Mouse (Mus musculus) megakaryocyte, adult 5-6 weeks (primary cell): ENCODE measurements around the gene Prg2. TPM values are rescaled to one million over a fixed set of nuclear protein-coding genes. Genes with fewer than 3 reads are reported as not detected.

Experiments used
- ATAC-seq: 2 replicates; pipeline ENCODE4 v1.8.0; 2016; ENCODE audit warnings: mild to moderate bottlenecking, inconsistent platforms; ENCODE audit not compliant: poor library complexity, severe bottlenecking
- total RNA-seq, 2 experiments: library from RNA; stranded (forward) in 1 of 2; stranded (reverse) in 1 of 2; fragments of 153-499, 151-499 nt in 1 of 2; fragments of 221-1000, 200-1000 nt in 1 of 2; gene quantifications; 2 replicates each; pipeline versions ENCODE4 v1.2.3 to v1.2.4; 2015 to 2017

Prg2 gene
- total RNA-seq (2015) (48.6 and 96.7 TPM in 2 replicates), total RNA-seq (2017) (238 and 301 TPM in 2 replicates)

DNA sequence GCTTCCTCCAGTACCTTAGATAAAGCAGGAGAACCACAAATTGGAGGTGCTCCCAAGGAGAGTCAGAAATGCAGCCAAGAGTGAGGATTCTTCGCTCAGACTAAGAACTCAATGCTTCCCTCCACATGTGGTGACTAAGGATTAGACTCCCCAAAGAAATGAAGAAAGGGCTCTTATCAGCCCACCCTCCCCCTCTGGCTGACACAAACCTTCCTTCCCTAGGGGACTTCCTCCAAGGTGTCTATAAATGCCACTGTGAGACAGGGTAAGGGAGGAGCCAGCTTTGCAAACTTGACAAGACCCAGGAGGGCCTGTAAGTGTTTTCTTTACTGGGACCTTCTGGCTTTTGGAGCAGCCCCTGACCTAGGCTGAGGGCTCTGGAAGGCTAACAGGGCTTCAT is at the start of gene Prg2:
Gene Prg2 (plus strand): TSS at position 274 of the 400 bp plus-strand sequence.
- peak; percentile 52 for ATAC-seq

DNA sequence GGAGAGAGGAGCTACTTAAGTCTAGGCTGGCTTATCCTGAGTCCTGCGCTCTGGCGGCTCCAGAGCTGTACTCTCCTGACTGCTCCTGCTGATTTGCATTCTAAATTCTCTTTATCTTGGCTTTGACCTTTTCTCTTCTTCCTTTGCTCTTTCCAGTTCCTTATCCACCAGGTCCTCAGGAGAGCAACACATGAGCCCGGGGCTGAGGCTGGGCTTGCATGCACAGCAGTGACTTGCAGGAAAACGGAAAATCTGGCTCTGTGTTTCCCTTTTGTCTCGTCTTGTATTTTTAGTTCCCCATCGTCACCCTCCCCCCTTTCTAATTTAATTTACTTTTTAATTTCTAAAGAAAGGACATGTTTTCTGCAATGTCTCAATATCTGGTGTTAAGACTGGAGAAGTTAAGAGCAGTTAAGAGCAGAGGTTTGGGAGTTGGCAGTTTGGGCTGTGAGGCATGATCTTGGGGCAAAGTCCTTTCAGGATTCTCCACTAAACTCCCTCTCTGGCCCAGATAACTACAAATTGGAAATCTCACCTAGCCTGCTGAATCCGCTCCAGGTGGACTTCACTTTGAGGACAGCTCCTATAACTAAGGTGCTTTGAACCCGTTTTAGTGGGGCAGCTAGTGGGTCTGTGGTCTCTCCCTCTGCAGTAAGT is 46.1 kb upstream of the Prg2 start:
- no peak for ATAC-seq

DNA sequence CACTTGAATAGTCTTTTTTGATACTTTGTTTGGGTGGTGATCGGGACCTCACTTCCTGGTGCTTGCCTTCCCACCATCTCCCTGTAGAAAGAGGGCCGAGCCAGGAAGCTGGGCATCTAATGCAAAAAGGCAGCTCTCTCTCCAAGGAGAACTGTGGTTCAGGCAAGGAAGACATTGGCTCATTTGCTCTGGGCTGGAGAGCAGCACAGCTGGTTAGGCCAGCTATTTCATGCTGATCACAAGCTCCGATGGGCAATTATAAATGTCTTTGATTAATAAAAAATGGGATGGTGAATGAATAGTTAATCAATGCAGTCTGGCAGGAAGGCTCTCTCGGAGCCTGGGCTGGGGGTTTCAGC is 45.6 kb upstream of the Prg2 start:
- ATAC-seq, result no peak

DNA sequence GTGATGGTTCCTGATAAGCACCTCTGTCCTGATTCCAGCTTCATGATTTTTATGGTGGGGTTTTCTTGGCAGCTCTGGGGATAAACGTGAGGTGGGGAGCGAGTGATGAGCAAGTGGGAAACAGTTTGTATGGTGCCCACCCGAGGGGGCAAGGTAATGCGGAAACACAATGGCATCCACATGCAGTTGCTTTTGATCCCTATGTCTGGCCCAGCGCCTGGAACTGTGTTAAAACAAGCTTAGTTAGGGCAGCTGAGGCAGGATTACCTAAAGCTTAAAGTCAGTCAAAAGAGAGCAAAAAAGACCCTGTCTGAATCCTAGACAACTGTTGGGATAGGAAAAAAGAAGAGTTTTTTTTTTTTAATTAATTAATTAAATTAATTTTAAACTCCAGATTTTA is 45.2 kb upstream of the Prg2 start:
- ATAC-seq, result no peak

DNA sequence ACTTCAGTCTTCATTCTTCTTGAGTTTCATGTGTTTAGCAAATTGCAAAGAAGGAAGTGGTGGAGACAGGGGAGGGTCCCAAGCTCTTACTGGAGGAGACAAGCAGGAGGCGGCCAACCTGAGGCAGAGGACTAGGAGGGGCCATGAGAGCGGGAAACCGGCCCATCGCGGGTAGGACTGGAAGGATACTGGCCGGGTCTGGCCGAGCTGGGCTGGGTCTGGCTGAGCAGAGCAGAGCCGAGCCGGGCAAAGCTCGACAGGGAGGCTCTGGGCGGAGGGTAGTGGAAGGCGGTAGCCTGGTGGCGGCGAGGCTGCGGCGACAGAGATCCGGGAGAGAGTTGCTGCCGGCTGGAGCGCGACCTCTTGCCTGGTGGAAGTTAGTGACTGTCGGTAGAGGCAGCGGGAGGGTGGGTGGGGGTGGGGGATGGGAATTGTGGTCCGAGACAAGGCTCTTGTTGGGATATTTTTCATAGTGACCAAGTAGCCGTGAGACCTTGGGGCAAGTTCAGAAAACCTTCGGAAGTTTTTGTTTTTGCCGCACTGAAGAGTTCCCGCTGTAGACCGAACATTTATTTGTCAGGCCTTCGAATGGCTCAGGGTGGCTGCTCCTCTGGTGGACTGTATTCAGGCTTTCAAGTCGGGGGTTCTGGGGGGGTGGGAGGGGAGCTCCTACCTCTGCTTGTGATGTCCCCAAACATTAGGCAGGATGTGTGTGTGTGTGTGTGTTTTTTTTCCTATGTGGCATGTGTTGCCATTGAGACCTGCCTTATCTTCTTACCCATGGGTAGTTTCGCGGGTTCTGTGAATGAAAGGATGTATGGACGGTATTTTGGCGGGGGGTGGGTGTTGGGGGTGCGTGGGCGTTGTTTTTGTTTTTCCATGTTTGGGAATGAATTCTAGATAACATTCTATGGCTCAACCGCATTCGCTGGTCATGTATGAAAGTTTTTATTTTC is 43.5 kb upstream of the Prg2 start, which contains the start of gene Slc43a3:
Gene Slc43a3 (plus strand): TSS at position 106 of the 956 bp plus-strand sequence.
- peak; percentile 90 for ATAC-seq

DNA sequence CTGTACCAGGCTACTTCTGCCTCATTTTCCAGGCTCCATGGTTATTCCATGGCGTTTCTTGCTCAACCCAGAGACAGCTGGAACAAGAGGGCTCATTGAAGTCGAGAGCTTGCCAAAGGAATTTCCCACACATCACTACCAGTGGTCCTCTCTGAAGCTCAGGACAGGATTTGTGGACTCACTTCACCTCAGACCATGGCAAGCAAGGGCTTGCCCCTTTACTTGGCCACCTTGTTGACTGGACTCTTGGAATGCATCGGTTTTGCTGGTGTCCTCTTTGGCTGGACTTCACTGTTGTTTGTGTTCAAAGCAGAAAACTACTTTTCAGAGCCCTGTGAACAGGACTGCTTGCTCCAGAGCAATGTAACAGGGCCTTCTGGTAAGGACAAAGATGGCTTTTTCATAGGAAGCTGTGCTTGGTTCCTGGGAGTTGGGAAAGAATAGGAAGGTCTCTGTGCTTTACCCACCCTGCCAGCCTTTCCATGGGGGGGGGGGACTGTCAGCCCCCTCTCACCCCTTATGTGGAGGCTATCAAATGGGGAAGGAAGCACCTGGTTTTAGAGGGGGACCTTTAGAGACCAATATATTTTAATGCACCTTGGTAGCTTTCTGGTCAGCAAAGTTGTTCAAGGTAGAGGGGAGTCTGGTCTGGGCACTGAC is 42.6 kb upstream of the Prg2 start:
- no peak for ATAC-seq

DNA sequence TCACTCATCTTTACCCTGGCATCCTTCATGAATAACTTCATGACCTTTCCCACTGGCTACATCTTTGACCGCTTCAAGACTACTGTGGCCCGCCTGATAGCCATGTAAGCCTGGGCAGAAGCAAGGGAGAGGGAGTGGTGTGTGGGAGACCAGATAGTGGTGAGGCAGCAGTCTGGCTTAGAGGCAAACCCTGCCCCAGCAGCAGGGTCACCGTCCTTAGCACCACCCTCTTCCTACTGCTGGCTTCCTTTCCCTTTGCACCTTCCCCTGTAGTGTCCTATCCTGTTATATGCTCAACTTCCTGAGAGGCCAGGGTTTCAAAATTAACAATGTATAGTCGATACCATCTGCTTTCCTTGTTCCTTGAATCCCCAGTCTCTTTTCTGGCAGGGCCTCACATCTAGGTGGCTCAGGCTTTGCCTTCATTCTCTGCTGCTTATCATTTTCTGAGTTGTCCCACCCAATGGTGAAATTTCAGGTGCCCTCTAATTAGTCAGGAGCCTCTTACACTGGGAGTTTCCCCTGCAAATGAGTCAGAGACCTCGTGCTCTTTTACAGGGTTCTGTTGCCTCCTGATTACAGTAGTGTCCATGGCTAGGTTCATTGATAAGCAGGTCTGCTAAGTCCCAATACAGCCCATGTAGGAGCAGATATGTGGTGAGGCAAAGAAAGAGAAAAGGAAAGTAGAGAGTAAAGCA is 41.9 kb upstream of the Prg2 start:
- peak; percentile 58 for ATAC-seq

DNA sequence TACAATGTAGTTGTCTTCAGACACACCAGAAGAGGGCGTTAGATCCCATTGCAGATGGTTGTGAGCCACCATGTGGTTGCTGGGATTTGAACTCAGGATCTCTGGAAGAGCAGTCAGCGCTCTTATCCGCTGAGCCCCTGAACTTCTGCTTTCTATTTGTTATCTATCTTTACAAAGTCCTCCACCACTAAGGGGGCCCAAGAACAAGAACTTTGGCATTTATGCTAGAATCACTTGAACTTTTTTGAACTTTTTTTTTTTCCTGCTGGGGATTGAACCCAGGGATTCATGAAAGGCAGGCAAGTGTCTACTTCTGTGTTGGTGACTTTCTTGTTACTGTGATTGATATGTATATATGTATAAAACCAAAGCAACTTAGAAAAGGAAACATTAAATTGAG is 41.0 kb upstream of the Prg2 start:
- no peak for ATAC-seq

DNA sequence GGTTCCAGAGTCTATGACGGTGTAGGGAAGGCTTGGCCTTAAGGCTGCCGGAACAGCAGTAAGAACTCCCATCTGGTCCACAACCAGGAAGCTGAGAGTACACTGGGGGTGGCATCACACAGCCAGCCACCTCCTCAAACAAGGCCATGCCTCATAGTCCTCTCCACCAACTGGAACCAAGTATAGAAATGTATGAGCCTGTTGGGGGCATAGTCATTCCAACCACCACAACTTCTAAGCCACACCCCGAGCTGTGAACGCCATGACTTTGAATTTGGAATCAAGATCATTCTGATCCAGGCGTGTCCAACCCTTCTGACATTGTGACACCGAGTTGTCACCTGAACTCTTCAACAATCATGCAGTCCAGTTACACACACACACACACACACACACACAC is 40.5 kb upstream of the Prg2 start:
- no peak for ATAC-seq

DNA sequence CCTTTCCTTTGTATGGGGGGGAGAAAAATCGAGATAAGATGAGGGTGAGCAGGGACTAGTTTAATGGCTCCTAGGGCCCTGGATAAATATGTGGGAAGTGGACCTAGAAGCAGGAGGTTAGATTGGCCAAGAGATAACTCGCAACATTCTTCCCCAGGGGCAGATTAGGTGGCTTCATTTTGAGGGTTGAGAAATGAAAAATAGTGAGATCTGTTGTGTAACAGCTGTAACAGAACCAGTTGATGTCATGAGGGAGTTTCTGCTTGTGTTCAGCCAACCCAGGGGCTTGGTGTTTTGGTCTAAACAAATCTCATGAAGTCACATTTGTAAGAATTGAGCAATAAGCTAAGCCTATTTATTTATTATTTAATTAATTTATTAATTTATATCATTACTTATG is 38.9 kb upstream of the Prg2 start:
- ATAC-seq, result no peak

DNA sequence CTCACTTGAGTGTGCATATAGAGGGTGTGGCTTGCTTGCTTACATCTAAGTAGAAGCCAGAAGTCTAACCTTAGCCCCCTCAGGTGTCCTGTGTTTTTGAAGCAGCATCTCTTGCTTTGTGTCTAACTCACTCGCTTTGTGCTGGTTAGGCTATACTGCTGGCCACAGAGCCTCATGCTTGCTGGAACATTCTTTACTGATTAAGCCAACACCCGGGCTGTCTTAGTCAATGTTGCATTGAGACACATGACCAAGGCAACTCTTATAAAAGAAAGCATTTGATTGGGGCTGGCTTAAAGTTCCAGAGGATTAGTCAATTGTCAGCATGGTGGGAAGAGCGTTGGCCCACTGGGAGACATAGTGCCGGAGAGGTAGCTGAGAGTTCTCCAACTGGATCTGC is 38.5 kb upstream of the Prg2 start:
- no peak for ATAC-seq

DNA sequence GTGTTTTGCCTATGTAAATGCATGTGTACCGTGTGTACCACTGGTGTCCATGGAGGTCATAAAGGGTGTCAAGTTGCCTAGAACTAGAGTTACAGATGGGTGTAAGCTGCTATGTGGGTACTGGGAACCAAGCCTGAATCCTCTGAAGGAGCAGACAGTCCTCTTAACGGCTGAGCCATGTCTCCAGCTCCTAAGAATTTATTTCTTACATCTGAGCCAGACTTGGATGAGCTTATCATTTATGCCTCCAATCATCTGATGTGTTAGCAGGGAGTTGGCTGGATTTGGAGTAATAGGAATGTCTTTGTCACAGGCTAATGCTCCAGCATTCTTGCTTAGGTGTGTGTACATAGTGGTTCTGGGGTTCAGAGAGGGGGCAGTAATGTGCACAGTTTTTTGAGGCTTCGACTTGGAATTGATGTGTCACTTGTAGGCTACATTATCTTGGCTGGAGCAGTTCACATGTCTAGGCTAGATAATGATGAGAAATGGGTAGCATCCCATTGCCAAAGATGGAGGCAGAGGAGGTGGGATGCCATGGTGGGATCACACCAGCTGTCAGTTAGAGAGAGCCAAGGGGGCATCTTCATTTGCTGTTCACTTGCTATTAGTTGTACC is 33.0 kb upstream of the Prg2 start:
- ATAC-seq, result no peak

DNA sequence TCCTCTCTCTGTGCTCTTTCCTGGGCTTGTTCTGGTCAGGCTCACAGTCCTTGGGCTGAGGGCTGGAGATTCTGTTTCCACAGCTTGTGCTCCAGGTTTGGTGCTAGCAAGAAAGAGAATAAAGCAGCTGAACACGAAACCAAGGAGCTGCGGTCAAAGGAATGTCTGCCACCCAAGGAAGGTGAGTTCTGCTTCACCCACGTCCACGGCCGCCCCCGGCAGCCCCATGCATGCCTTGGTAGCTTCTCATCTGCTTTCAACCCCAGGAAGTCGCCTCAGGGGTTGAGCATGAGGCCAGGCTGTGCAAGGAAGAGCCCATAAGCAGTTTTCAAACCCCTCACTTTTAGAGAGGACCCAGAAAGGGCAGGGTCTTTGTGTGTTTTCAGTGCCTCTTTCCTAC is 32.0 kb upstream of the Prg2 start:
- ATAC-seq, result no peak

DNA sequence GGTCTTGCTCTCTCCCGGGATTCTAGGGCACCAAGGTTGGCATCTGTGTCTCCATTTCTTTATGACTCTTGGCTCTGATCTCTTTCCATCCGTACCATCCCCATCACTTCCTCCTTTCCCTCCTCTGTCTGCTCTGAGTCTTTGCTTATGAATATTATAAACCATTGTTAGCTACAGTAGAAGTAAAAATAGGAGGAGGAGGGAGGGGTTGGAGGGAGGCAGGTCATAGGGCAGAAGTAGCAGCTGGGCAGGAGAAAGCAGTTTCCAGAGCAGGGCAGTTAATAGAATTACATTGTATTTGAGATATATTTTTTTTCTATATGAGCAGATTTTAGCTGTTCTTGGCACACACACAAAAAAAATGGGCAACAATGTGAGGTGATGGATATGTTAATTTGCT is 31.5 kb upstream of the Prg2 start:
- ATAC-seq, result no peak

DNA sequence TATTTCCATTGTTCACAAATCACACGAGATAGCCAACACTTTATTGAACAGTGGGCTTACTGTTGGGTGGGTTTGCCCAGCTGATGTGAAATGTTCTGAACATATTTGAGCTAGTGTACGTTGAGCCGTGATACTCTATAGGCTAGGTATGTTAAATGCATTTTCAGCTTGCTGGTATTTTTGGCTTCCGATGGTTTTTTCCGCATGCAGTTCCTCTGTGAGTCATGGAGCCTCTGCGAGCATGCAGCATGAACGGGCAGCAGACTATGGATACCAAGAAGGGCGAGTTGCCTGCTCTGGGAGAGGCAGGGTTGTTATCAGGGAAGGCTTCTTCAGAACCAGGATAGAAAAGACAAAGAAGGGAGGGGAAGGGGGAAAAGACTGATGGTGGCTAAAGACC is 29.2 kb upstream of the Prg2 start:
- no peak for ATAC-seq

DNA sequence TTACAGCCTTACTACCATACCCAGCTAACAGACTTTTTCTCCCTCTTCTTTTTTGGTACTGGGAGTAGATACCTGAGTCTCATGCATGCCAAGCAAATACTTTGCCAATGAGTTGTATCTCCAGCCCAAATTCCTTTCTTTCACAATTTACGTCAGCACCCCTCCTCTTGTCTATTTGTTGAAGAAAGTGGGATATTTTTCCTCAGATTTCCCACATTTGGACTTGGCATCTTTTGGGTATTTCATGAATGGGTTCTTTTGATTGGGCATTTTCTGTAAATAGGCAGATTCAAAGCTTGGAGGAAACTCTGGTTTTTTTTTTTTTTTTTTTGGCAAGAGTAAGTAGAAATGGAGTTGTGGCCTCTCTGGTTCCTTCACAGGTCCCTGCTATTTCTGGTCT is 28.0 kb upstream of the Prg2 start:
- ATAC-seq, result no peak

DNA sequence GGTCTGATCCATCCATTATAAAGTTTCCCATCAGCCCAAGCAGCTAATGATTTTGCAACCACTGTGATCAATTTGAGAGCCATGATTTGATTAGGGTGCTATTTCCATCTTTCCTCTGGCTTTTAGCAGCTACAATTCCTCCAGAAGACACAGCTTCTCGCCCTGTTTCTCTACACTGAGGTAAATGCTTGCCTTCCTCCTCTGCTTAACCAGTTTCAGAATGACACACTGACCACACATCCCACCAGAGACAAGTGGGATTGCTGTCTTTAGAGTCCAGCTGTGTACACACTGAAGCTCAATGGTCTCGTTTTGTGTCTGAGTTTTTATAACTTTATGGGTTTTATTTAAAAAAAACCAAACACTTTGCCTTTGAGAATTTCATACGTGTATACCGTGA is 27.6 kb upstream of the Prg2 start:
- no peak for ATAC-seq

DNA sequence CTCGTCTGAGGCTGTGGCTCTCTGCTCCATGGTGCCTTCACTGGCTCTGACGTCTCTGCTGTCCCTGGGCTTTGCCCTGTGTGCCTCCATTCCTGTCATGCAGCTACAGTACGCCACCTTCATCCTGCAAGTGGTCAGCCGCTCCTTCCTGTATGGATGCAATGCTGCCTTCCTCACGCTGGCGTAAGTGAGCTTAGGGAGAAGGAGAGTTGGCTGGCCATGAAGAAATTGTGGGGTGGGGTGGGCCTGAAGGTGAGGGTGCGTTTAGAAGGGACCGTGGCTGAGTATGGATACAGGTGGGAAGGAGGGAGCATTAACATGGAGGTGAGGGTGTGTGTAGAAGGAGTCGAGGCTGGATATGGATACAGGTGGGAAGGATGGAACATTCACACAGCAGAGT is 24.8 kb upstream of the Prg2 start:
- ATAC-seq, result no peak

DNA sequence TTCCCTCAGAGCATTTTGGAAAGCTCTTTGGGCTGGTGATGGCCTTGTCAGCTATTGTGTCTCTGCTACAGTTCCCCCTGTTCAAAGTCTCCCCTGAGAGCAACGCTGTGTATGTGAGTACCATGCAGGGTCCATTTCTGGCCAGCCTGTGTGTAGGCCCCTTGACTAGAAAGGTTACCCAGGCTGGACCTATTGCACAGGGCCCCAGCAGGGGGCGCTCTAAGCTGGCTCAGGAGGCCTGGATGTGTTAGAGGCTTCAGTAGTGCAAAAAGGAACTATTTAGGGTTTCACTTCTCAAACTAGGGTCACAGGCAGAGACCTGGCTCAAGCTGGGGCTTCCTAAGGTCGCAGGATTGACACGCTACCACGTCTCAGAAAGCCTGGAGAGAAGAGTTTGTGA is 24.0 kb upstream of the Prg2 start:
- ATAC-seq, result peak; percentile 94

DNA sequence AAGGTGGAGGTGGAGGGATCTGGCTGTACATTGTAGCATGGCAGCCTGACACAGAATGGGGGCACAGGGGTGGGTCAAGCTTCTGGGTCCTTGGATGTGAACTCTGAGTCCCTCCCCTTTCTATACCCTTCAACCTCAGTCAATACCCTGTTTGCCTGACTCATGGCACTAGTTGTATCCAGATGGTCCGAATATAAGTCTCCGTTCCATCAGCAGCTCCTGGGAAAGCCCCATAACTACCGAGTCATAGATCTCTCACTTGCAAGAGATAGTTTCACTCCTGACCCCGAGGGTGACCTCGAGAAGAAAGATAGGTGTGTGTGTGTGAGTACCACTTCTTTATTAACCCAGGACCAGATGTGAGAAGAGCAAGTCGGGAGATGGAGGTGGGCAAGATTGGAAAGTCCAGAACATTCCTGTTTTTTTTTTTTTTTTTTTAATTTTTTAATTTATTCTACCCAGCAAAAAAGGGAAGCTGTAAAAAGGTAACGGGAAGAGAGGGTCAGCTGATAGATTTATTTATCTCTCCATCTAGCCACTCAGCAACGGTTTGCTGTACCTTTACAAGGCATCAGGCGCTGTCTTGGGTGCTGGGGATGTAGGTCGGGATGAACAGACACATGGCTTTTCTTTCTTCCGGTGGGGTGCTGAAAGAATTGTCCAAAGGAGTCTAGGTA is 21.5 kb upstream of the Prg2 start:
- ATAC-seq, result no peak
